Mouse (Mus musculus) cerebellum, adult 9-10 months (tissue): ENCODE results near the gene Sod2.
A peak's percentile ranks its signal among the peaks of the same experiment; 100 is the strongest.
"Not testable (repeated sequence)": the region's sequence is repeated elsewhere in the genome, so short reads cannot be mapped to it uniquely, and the experiment has no call there.

Experiments
- DNase-seq: peaks from one replicate; pipeline ENCODE4 v3.0.0; 2022

The Sod2 gene

DNA sequence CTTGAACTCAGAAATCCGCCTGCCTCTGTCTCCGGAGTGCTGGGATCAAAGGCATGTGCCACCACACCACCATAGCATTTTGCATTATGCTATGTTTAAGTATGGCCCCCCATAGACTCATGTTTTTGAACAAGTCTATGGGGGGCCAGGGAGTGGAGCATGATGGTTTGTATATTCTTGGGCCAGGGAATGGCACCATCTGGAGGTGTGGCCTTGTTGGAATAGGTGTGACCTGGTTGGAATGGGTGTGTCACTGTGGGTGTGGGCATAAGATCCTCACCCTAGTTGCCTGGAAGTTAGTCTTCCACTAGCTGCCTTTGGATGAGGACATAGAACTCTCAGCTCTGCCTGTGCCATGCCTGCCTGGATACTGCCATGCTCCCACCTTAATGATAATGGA lies at the start of gene Sod2:
Gene Sod2, plus strand, starts transcription at position 301 of the 400 bp plus-strand sequence.
- DNase-seq, result not testable (repeated sequence)

- DNase-seq, result peak; percentile 44
These were observed 47.3 kb upstream of the Sod2 start for GRCm38 (mm10) chr17:12959377-12959776.

GRCm38 (mm10) chr17:12960331-12960873 lies 46.2 kb upstream of the Sod2 start, which contains the start of gene Acat2:
TSS of gene Acat2 (minus strand) at chr17:12960747.
- peak; percentile 97 for DNase-seq

DNA sequence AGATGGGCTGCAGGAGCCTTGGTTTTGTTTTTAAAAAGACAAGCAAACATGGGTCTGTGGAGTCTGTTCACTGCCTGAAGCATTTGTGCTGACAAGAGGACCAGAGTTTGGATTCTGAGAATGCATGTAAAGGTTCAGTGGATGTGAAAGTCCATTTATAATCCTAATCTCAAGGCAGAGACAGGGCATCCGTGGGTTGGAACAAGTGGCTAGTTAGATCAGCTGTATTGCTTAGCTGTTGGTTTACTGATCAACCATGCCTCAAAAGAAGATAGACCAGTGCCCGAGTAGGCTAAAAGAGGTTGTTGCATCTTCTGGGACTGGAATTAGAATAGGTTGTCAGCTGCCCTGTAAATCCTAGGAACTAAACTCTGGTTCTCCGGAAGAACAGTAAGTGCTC lies 43.2 kb upstream of the Sod2 start:
- no peak for DNase-seq

GRCm38 (mm10) chr17:12967173-12967572 lies 39.5 kb upstream of the Sod2 start:
- no peak for DNase-seq

DNA sequence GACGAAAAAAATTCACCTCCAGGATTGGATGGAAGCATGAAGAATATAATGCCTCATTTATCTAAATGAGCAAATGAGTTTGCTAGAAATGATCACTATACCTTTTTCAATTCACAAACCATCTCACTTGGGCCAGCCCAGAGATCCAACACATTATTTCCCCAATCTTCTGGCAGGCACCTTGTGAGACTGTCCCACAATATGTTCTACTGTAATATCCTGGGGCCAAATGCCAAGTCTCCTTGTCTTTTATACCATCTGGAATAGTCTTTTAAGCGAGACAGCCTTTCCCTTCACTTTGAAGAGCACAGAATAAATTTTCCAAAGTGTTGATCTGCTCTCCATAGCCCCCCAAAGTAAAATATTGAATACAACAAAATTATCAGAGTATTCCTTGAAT lies 32.8 kb upstream of the Sod2 start:
- DNase-seq, result no peak

DNA sequence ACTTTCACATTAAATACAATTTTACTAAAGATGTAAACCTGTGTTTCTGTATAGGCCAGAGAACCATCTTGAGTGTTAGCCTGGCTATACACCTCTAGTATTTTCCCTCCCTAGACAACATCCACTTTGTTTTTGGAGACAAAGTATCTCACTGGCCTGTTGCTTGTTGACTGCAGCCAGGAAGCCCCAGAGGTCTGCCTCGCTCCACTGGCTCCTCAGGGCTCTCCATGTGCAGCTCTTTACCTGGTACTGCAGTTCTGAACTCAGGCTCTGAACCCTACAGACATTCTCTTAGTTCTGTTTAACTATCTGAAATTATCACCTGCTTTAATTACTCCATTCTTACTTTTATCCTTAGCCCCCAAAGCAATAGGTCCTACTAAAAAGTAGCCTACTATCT lies 28.1 kb upstream of the Sod2 start:
- no peak for DNase-seq

DNA sequence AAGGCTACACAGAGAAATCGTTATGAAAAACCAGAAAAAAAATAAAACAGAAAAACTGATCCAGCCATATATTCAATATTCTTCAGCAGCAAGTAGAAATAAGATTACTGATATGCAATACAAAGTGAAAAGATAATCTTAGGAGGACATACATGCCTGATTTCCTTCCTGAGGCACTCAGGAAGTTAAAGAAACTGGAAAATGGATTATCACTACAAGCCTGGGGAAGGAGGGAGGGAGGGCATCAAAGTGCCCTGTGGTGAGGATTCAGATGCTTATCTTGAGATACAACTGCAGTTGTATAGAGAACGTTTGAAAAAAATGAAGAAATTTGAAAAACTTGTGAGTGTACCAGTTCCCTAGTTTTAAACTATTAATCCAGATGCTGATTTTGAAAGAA lies 22.7 kb upstream of the Sod2 start:
- DNase-seq, result no peak

GRCm38 (mm10) chr17:12988096-12988495 lies 18.6 kb upstream of the Sod2 start:
- DNase-seq, result peak; percentile 43

DNA sequence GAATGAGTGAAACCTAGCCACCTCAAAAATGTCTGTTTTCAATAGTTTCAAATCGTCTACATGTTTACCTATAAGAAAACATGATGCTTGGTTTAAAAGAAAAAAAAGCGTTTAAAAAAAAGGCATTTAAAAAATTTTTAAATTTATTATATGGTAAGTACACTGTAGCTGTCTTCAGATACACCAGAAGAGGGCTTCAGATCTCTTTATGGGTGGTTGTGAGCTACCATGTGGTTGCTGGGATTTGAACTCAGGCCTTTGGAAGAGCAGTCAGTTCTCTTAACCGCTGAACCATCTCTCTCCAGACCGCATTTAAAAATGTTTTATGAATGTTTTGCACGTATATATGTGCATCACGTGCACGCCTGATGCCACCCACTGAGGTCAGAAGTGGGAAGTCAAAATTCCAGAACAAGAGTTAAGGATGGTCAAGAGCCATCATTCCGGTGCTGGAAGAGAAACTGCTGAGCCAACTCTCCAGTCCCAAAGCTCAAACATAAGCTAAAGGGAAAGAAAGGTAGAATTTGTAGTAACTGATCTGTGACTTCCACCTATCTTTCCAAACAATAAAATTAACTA lies 16.0 kb upstream of the Sod2 start:
- DNase-seq, result peak; percentile 43

DNA sequence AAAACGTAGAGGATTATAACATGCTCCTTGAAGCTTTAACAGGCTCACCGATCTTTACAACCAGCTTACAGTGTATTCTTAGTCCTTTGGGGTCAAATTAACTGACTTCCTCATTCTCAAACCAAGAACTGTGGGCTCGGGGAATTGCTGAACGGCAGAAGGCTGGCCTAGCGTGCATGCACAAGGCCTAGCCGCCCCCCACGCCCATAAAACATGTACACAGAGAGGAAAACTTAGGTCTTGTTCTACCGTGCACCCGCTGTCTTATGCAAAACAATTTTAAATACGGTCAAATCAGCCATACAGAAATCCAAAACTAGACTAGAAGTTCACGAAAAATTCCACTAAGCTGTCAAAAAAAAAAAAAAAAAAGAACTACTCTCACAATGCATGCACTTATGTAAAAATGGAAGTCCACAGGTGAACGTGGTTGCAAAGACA lies 15.4 kb upstream of the Sod2 start:
- DNase-seq, result peak; percentile 48

GRCm38 (mm10) chr17:12991635-12992358 lies 14.8 kb upstream of the Sod2 start:
- peak; percentile 88 for DNase-seq

DNA sequence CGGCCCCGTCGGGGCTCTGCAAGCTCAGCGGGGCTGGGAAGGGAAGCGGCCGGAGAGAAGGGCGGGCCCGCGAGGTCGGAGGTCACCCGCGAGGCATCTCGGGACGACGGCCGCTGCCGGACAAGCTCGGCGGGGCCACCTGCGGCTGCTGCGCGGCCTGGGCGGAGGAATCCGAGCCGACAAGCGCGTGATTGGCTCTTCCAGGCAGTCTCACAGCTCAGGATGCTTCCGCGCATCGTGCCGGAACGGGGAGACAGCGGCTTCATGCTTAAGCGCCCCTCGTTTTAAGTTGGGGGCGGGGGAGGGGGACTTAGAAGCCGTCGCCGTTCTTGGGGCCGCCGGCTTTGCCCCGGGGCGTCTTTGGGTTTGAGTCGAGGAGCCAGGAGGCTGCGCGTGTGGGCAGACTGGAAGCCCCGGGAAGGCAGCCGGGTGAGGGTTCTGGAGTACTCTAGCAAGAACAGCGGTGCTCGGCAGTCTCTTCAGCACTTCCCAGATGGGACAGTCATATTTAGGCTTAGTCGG lies 14.1 kb upstream of the Sod2 start:
- peak; percentile 95 for DNase-seq

- no peak for DNase-seq
These were observed 12.6 kb upstream of the Sod2 start, which contains the start of gene Wtap for GRCm38 (mm10) chr17:12994069-12994468. TSS of gene Wtap (minus strand) at chr17:12994169.

GRCm38 (mm10) chr17:12996345-12996744 lies 10.3 kb upstream of the Sod2 start:
- DNase-seq, result peak; percentile 78

DNA sequence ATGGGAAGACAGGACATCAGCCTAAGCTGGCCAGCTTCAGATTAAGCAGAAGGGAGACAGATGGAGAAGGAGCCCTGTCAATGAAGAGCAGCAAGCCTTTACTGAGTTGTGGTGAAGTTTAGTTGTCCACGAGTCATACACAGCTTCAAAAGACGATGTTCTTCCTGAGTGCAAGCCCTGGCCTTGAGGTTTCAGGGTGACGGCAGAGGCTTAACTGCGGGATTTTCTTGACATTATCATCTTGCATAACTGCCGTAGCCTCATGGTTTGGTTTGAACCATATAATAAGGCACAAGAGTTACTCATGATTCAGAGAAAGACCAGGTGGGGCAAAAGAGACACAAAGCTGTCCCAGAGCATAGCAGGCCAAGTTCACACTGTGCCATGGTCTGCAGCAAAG lies 8.8 kb upstream of the Sod2 start:
- no peak for DNase-seq

DNA sequence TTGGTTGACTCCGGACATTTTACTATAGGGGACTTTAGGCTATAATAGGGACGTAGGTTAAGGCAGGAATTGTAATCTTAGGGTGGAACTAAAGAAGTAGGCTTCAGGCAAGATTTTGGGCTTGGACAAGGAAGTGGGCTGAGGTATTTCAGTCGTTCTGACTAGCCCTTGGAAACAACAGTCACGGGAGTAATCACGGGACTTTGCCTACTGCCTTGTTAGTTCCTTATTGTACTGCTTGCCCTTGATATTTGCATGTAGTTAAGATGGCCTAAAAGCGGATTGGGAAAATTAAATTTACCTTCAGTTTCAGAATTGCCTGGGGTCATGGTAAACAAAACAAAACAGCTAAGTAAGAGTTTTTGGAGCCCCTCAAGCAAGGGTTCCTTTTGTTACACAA lies 7.6 kb upstream of the Sod2 start:
- no peak for DNase-seq

DNA sequence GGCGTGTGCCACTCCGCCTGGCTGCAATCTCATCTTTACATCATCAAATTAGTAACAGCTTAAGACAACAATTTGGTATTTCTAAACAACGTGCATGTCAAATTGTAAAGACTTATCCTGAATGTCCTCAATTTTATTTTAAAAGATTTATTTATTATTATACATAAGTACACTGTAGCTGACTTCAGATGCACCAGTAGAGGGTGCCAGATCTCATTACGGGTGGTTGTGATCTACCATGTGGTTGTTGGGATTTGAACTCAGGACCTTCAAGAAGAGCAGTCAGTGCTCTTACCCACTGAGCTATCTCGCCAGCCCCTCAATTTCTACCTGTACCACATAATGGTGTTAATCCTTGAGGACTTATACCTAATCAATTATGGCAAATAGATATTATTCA lies 4.4 kb upstream of the Sod2 start:
- not testable (repeated sequence) for DNase-seq

DNA sequence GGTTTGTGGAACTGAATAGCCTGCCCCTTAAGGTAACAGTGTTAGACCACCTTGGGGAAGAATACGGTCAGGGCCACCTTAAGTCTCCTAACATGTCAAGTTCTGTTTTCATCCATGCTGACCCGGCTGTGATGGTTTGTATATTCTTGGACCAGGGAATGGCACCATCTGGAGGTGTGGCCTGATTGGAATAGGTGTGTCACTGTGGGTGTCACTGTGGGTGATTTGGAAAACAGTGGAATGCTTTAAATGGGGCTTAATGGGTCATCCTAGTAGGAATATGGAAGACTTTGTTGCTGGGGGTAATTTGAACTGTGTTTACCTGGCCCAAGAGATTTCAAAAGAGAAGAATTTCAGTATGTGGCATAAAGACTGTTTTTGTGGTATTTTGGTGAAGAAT lies 2.2 kb upstream of the Sod2 start:
- DNase-seq, result not testable (repeated sequence)

- DNase-seq, result no peak
These were observed 338 bp downstream of the Sod2 start for GRCm38 (mm10) chr17:13006984-13007383.

DNA sequence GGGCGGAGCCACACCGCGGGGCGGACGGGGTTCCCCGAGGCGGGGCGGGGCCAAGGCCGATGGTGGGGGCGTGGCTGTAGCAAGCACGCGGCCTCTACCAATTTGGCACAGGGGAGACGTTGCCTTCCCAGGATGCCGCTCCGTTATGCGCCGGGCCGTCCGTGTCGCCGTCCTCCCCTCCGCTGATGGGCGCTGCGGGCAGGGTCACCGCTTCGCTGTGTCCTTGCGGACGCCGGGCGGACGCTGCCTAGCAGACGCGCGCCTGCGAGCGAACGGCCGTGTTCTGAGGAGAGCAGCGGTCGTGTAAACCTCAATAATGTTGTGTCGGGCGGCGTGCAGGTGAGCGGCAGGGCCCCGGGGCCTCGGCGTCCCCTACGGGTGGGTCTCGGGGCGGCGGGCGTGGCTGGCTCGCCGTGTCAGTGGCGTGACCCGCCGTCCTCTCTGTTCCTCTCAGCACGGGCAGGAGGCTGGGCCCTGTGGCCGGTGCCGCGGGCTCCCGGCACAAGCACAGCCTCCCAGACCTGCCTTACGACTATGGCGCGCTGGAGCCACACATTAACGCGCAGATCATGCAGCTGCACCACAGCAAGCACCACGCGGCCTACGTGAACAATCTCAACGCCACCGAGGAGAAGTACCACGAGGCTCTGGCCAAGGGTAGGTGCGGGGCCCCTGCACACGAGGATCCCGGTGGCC lies 1.2 kb downstream of the Sod2 start:
- DNase-seq, result peak; percentile 97

DNA sequence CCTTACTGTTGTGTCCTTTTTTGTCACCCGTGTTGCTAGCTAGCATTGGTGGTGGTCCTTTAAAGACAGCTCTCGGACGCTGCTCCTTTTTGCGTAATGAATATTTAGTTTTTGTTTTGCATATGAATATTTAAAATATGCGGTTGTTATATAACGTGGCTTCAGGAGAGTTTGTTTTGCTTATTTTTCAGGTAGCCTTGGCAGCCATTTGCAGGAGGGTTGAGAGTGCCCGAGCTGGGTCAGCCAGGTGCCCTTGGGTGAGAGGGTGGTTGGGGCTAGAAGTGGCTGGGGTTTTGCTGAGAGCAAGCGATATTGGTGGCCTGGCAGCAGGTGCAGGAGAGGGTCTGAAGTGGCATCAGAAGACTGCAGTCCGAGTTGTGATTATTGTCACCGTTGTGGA lies 1.9 kb downstream of the Sod2 start:
- DNase-seq, result peak; percentile 52

DNA sequence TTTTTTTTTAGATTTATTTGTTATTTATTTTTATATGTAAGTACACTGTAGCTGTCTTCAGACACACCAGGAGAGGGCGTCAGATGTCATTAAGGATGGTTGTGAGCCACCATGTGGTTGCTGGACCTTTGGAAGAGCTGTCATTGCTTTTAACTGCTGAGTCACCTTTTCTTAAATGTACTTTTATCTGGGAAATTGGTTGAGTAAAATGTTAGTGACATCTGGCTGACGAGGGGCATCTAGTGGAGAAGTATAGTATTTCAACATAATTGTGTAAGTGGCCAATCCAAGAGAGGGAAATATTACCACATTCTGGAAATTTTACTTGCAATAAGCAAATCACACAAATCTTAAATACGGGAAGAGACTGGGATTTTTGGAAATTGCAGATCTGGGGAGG lies 3.2 kb downstream of the Sod2 start:
- peak; percentile 76 for DNase-seq
